Mouse (Mus musculus) kidney, embryonic 15.5 days (tissue): ENCODE measurements around the gene Mdfi. TPM values are rescaled to one million over a fixed set of nuclear protein-coding genes. Genes with fewer than 3 reads are reported as not detected.

Source experiments
- ATAC-seq: fragments of 200-750 bp; cut with Nextera tagmentation; replicated peaks from 2 replicates; pipeline ENCODE4 v1.8.0; 2017; ENCODE audit warnings: moderate TSS enrichment; ENCODE audit not compliant: low FRiP score
- H3K27ac ChIP-seq: fragments of 300-500 bp; sonication (generic); 2 replicates; pipeline ENCODE4 v1.5.1; 2015; ENCODE audit warnings: mild to moderate bottlenecking, inconsistent platforms
- H3K27me3 ChIP-seq: fragments of 300-500 bp; sonication (generic); 2 replicates; pipeline ENCODE4 v1.6.1; 2015; ENCODE audit warnings: inconsistent platforms
- H3K36me3 ChIP-seq: fragments of 300-500 bp; sonication (generic); 2 replicates; pipeline ENCODE4 v1.6.1; 2015; ENCODE audit warnings: inconsistent platforms
- H3K4me1 ChIP-seq: fragments of 300-500 bp; sonication (generic); 2 replicates; pipeline ENCODE4 v1.6.1; 2015; ENCODE audit warnings: inconsistent platforms
- H3K4me2 ChIP-seq: fragments of 300-500 bp; sonication (generic); 2 replicates; pipeline ENCODE4 v1.6.1; 2015; ENCODE audit warnings: moderate library complexity, mild to moderate bottlenecking, inconsistent platforms
- H3K4me3 ChIP-seq: fragments of 300-500 bp; sonication (generic); replicated peaks from 2 replicates; pipeline ENCODE4 v1.5.1; 2015; ENCODE audit warnings: mild to moderate bottlenecking, inconsistent platforms
- H3K9ac ChIP-seq: fragments of 300-500 bp; sonication (generic); 2 replicates; pipeline ENCODE4 v1.6.1; 2015; ENCODE audit warnings: mild to moderate bottlenecking, inconsistent platforms
- H3K9me3 ChIP-seq: fragments of 300-500 bp; sonication (generic); replicated peaks from 2 replicates; pipeline ENCODE4 v1.6.1; 2016; ENCODE audit warnings: inconsistent platforms
- WGBS: fragments of 180-500 bp; shearing (Covaris S2); methylation state at CpG from one replicate; pipeline ENCODE4 v1.1.7; 2015; ENCODE audit warnings: mixed read lengths; 5-methylcytosine and 5-hydroxymethylcytosine counted together
- polyA plus RNA-seq: library from polyadenylated mRNA; unstranded; fragments of >200 nt; fragmentation: Nextera tagmentation; extraction: Ambion mirVana; gene quantifications from 2 replicates; pipeline ENCODE4 v1.2.1, GENCODE M21; 2015

Mdfi gene
- polyA plus RNA-seq, 1 experiment from 2014 or later = 12.6 TPM

- H3K9ac ChIP-seq = no peak overlapping the region
- H3K4me3 ChIP-seq = no peak overlapping the region
- peaks cover 19% of the 10 kb centered on the region for H3K4me1 ChIP-seq
- H3K27ac ChIP-seq = no peak overlapping the region
- ATAC-seq = no peak
- no peaks in the 10 kb centered on the region for H3K27me3 ChIP-seq
- no peaks in the 10 kb centered on the region for H3K36me3 ChIP-seq
- WGBS = 73% methylated on average over 11 of the region's 11 CpGs
- H3K9me3 ChIP-seq = 0 out of 2 replicates have a peak, but pooled peaks cover 7% of the 10 kb centered on the region
- no peak overlapping the region for H3K4me2 ChIP-seq
These were observed 64.8 kb downstream of the Mdfi start for GRCm38 (mm10) chr17:47769389-47770299.

GRCm38 (mm10) chr17:47768707-47769276 lies 65.7 kb downstream of the Mdfi start:
- Histone ChIP-seq H3K9me3 (0 out of 2 replicates have a peak, but pooled peaks cover 7% of the 10 kb centered on the region), H3K27ac (no peak overlapping the region), H3K4me2 (no peak overlapping the region), H3K4me3 (no peak overlapping the region), H3K27me3 (no peaks in the 10 kb centered on the region), H3K4me1 (peaks cover 17% of the 10 kb centered on the region), H3K9ac (no peak overlapping the region), H3K36me3 (no peaks in the 10 kb centered on the region)
- ATAC-seq = no peak
- 41% methylated on average over 12 of the region's 12 CpGs for WGBS

- Histone ChIP-seq H3K9me3 (0 out of 2 replicates have a peak, but pooled peaks cover 4% of the 10 kb centered on the region), H3K36me3 (no peaks in the 10 kb centered on the region), H3K4me2 (no peak overlapping the region), H3K9ac (no peak overlapping the region), H3K27ac (no peak overlapping the region), H3K27me3 (no peaks in the 10 kb centered on the region), H3K4me1 (peaks cover 21% of the 10 kb centered on the region), H3K4me3 (no peak overlapping the region)
- WGBS = 37% methylated on average over 17 of the region's 17 CpGs
- ATAC-seq = no peak
These were observed 66.9 kb downstream of the Mdfi start for GRCm38 (mm10) chr17:47767456-47768141.

- no peak overlapping the region for H3K27ac ChIP-seq
- H3K9ac ChIP-seq = no peak overlapping the region
- H3K4me3 ChIP-seq = no peak overlapping the region
- H3K9me3 ChIP-seq = 0 out of 2 replicates have a peak, but pooled peaks cover under 1% of the 10 kb centered on the region
- H3K4me1 ChIP-seq = peaks cover 26% of the 10 kb centered on the region
- WGBS = 61% methylated on average over 2 of the region's 2 CpGs
- no peak overlapping the region for H3K4me2 ChIP-seq
- H3K27me3 ChIP-seq = no peaks in the 10 kb centered on the region
- ATAC-seq = no peak
- no peaks in the 10 kb centered on the region for H3K36me3 ChIP-seq
These were observed 67.4 kb downstream of the Mdfi start for GRCm38 (mm10) chr17:47767081-47767455.

- 84% methylated on average over 6 of the region's 6 CpGs for WGBS
- Histone ChIP-seq H3K27ac (no peak overlapping the region), H3K9ac (no peak overlapping the region), H3K4me1 (peaks cover 28% of the 10 kb centered on the region), H3K27me3 (no peaks in the 10 kb centered on the region), H3K9me3 (no peaks in the 10 kb centered on the region), H3K36me3 (no peaks in the 10 kb centered on the region), H3K4me2 (no peak overlapping the region), H3K4me3 (no peak overlapping the region)
- ATAC-seq = no peak
These were observed 68.0 kb downstream of the Mdfi start for GRCm38 (mm10) chr17:47766407-47767043.

GRCm38 (mm10) chr17:47765986-47766385 lies 68.5 kb downstream of the Mdfi start:
- Histone ChIP-seq H3K27me3 (no peaks in the 10 kb centered on the region), H3K9ac (no peak overlapping the region), H3K4me3 (no peak overlapping the region), H3K4me2 (no peak overlapping the region), H3K4me1 (peaks cover 28% of the 10 kb centered on the region), H3K36me3 (no peaks in the 10 kb centered on the region), H3K9me3 (no peaks in the 10 kb centered on the region), H3K27ac (no peak overlapping the region)
- ATAC-seq = no peak
- WGBS = 75% methylated on average over 4 of the region's 4 CpGs

Other genes with a start within 250 kb of the Mdfi start
- 23.8 and 26.5 TPM in 2 replicates for gene Bysl, start 223.2 kb downstream of the Mdfi start, polyA plus RNA-seq
- gene Med20, start 223.1 kb downstream of the Mdfi start, polyA plus RNA-seq = 45.7 TPM in 2 replicates
- gene Gm20517, start 223.1 kb downstream of the Mdfi start, polyA plus RNA-seq = 0.81 and 1.4 TPM in 2 replicates
- 4.6 and 5.0 TPM in 2 replicates for gene Usp49, start 204.0 kb downstream of the Mdfi start, polyA plus RNA-seq
- gene Tomm6, start 146.3 kb downstream of the Mdfi start, polyA plus RNA-seq = 381 and 386 TPM in 2 replicates
- gene Frs3, start 145.7 kb downstream of the Mdfi start, polyA plus RNA-seq = 5.5 and 6.7 TPM in 2 replicates
- 0.17 and 0.24 TPM in 2 replicates for gene Gm21981, start 140.2 kb downstream of the Mdfi start, polyA plus RNA-seq
- 0.51 and 0.99 TPM in 2 replicates for gene Prickle4, start 140.0 kb downstream of the Mdfi start, polyA plus RNA-seq
- gene Pgc, start 107.8 kb downstream of the Mdfi start, polyA plus RNA-seq = 0.14 TPM in 1 of 2 replicates, not detected in the other
- 13.4 and 15.2 TPM in 2 replicates for gene Tfeb, start 97.7 kb downstream of the Mdfi start, polyA plus RNA-seq
- 13.0 and 13.7 TPM in 2 replicates for gene Foxp4, start 90.0 kb upstream of the Mdfi start, polyA plus RNA-seq
- not detected in 2 replicates for gene 1700122O11Rik, start 203.6 kb upstream of the Mdfi start, polyA plus RNA-seq